In genomic region chr7:66185370-66185769, GRCm38 (mm10) we compare ENCODE assay signal across 25 mouse cellular contexts.
A peak's percentile ranks its signal among the peaks of the same experiment; 100 is the strongest.
DNase-seq lines count a peak whose midpoint lies in the region; ATAC-seq and TF ChIP-seq lines count a peak whose summit lies in the region.
"Had no signal": no experiment of that assay in that cellular context is flagged by ENCODE, and none has a peak within 500 bp of the region (broad histone marks: within the 10 kb centered on the region; RNA-seq: fewer than 3 reads in every experiment).

No protein-coding gene starts in this region.

- no peak for TF ChIP-seq POLR2A in spleen, adult 2 months (IDR thresholded peaks at IDR 0.05; ENCODE audit: low read depth, low read length)

- no peak overlapping the region for H3K27ac ChIP-seq in forebrain, embryonic 11.5 days (ENCODE audit: low read depth, low read length)
- no peak overlapping the region for H3K27ac ChIP-seq in forebrain, embryonic 13.5 days
- no peak overlapping the region for H3K27ac ChIP-seq in spleen, adult 2 months (ENCODE audit: insufficient read depth, low read length)
- H3K27ac ChIP-seq in midbrain, embryonic 16.5 days (ENCODE audit: low read length): no peak overlapping the region
- H3K27ac ChIP-seq: embryonic facial prominence, embryonic 10.5 days; hindbrain, embryonic 15.5 days; layer of hippocampus, adult 2 months; limb, embryonic 13.5 days; midbrain, embryonic 15.5 days; stomach, postnatal 0 days had no signal

- H3K4me2 ChIP-seq in forebrain, embryonic 11.5 days (ENCODE audit: low read depth, low read length, severe bottlenecking): no peak overlapping the region
- no peak overlapping the region for H3K4me2 ChIP-seq in forebrain, embryonic 13.5 days
- H3K4me2 ChIP-seq in midbrain, embryonic 16.5 days (ENCODE audit: low read length): no peak overlapping the region
- H3K4me2 ChIP-seq: heart, embryonic 11.5 days; hindbrain, embryonic 15.5 days; limb, embryonic 13.5 days; liver, embryonic 13.5 days; midbrain, embryonic 15.5 days had no signal

- H3K9me3 ChIP-seq in forebrain, embryonic 11.5 days (ENCODE audit: control insufficient read depth, low read length): no peaks in the 10 kb centered on the region
- no peaks in the 10 kb centered on the region for H3K9me3 ChIP-seq in forebrain, embryonic 13.5 days (replicated peaks)
- H3K9me3 ChIP-seq in midbrain, embryonic 16.5 days (replicated peaks; ENCODE audit: control insufficient read depth, low read length, poor library complexity, severe bottlenecking): no peaks in the 10 kb centered on the region
- H3K9me3 ChIP-seq: hindbrain, embryonic 15.5 days; limb, embryonic 13.5 days; liver, embryonic 13.5 days; midbrain, embryonic 15.5 days had no signal

- no peak for TF ChIP-seq CTCF in spleen, adult 2 months (IDR thresholded peaks at IDR 0.05; ENCODE audit: extremely low read depth, insufficient read depth, insufficient read length, insufficient replicate concordance)

- DNase-seq in forebrain, embryonic 11.5 days (ENCODE audit: low spot score): peak; percentile 24
- DNase-seq in spleen, adult 2 months (ENCODE audit: low read depth in 1 of 2, low spot score in 2 of 2): peak; percentile 70 to 78
- no peak for DNase-seq in spleen, adult 12 weeks (ENCODE audit: low spot score)
- no peak for DNase-seq in left cerebral cortex, adult 9 months (ENCODE audit: low spot score in 2 of 2)
- DNase-seq: adrenal gland, postnatal 25 days; cerebellum, adult 9-11 months; gastrocnemius, postnatal 36 days; kidney, adult 9 months; kidney, postnatal 14 days; liver, embryonic 13.5 days; lung, adult 2 months; lung, postnatal 36 days; thymus, adult 2 months had no signal

- H3K4me3 ChIP-seq in forebrain, embryonic 11.5 days (ENCODE audit: low read depth, low read length): no peak overlapping the region
- no peak overlapping the region for H3K4me3 ChIP-seq in forebrain, embryonic 13.5 days
- no peak overlapping the region for H3K4me3 ChIP-seq in spleen, adult 2 months (ENCODE audit: extremely low read depth, insufficient read depth, insufficient read length)
- no peak overlapping the region for H3K4me3 ChIP-seq in midbrain, embryonic 16.5 days (ENCODE audit: low read depth, low read length)
- H3K4me3 ChIP-seq: embryonic facial prominence, embryonic 10.5 days; hindbrain, embryonic 15.5 days; layer of hippocampus, adult 2 months; limb, embryonic 13.5 days; liver, embryonic 13.5 days; midbrain, embryonic 15.5 days had no signal

- H3K9ac ChIP-seq in forebrain, embryonic 11.5 days (ENCODE audit: low read length): no peak overlapping the region
- H3K9ac ChIP-seq in forebrain, embryonic 13.5 days: no peak overlapping the region
- no peak overlapping the region for H3K9ac ChIP-seq in midbrain, embryonic 16.5 days (ENCODE audit: low read depth, low read length)
- H3K9ac ChIP-seq: hindbrain, embryonic 15.5 days; limb, embryonic 13.5 days; liver, embryonic 13.5 days; midbrain, embryonic 15.5 days had no signal

- ATAC-seq in forebrain, embryonic 11.5 days (replicated peaks; ENCODE audit: low FRiP score): no peak
- ATAC-seq in forebrain, embryonic 13.5 days: no peak
- peak; percentile 73 for ATAC-seq in activated CD4-positive, CD25-positive, alpha-beta regulatory T cell, adult 4 months
- peak; percentile 83 for ATAC-seq in neutrophil, adult 5-6 weeks (ENCODE audit: extremely low read depth, insufficient number of reproducible peaks, low FRiP score, poor library complexity, severe bottlenecking)
- no peak for ATAC-seq in midbrain, embryonic 16.5 days
- ATAC-seq: intestine, embryonic 16.5 days; midbrain, embryonic 15.5 days had no signal

- H3K36me3 ChIP-seq in forebrain, embryonic 11.5 days (ENCODE audit: control insufficient read depth, insufficient read depth, low read length): no peaks in the 10 kb centered on the region
- no peaks in the 10 kb centered on the region for H3K36me3 ChIP-seq in forebrain, embryonic 13.5 days (ENCODE audit: poor library complexity, severe bottlenecking)
- no peaks in the 10 kb centered on the region for H3K36me3 ChIP-seq in spleen, adult 2 months (ENCODE audit: control insufficient read depth, insufficient read depth, low read length)
- H3K36me3 ChIP-seq in midbrain, embryonic 16.5 days (ENCODE audit: control insufficient read depth, insufficient read depth, low read length): no peaks in the 10 kb centered on the region
- H3K36me3 ChIP-seq: embryonic facial prominence, embryonic 10.5 days; hindbrain, embryonic 15.5 days; limb, embryonic 13.5 days; liver, embryonic 13.5 days; midbrain, embryonic 15.5 days had no signal

- H3K27me3 ChIP-seq in forebrain, embryonic 11.5 days (ENCODE audit: control insufficient read depth, insufficient read depth, low read length): no peaks in the 10 kb centered on the region
- no peaks in the 10 kb centered on the region for H3K27me3 ChIP-seq in forebrain, embryonic 13.5 days
- H3K27me3 ChIP-seq in spleen, adult 2 months (ENCODE audit: control insufficient read depth, insufficient read depth, low read length): no peaks in the 10 kb centered on the region
- H3K27me3 ChIP-seq in midbrain, embryonic 16.5 days (ENCODE audit: control insufficient read depth, insufficient read depth, low read depth, low read length): no peaks in the 10 kb centered on the region
- H3K27me3 ChIP-seq: hindbrain, embryonic 15.5 days; limb, embryonic 13.5 days; liver, embryonic 13.5 days; midbrain, embryonic 15.5 days had no signal

- H3K4me1 ChIP-seq in forebrain, embryonic 11.5 days (replicated peaks; ENCODE audit: control insufficient read depth, insufficient read depth, low read length): no peaks in the 10 kb centered on the region
- H3K4me1 ChIP-seq in forebrain, embryonic 13.5 days: no peaks in the 10 kb centered on the region
- H3K4me1 ChIP-seq in spleen, adult 2 months (ENCODE audit: control insufficient read depth, insufficient read depth, insufficient read length): peaks cover 11% of the 10 kb centered on the region; the same call in 1 of the 2 replicates
- no peaks in the 10 kb centered on the region for H3K4me1 ChIP-seq in midbrain, embryonic 16.5 days (ENCODE audit: control insufficient read depth, insufficient read depth, low read length)
- H3K4me1 ChIP-seq: embryonic facial prominence, embryonic 10.5 days; hindbrain, embryonic 15.5 days; midbrain, embryonic 15.5 days had no signal

- WGBS in forebrain, embryonic 11.5 days: 93% methylated on average over 5 of the region's 5 CpGs
- WGBS in forebrain, embryonic 13.5 days: 85% methylated on average over 5 of the region's 5 CpGs
- WGBS in spleen, adult 2 months: 40% methylated on average over 5 of the region's 5 CpGs
- WGBS in midbrain, embryonic 16.5 days: 93% methylated on average over 5 of the region's 5 CpGs

Comparison
In these comparisons a context has a peak if more than half of its experiments do, and no peak if none do; other contexts are left out.
1. DNase-seq: peak in forebrain, embryonic 11.5 days (single experiment) and spleen, adult 2 months (2 of 2); none in spleen, adult 12 weeks (single experiment) and left cerebral cortex, adult 9 months (0 of 2).
2. ATAC-seq: peak in activated CD4-positive, CD25-positive, alpha-beta regulatory T cell, adult 4 months (single experiment) and neutrophil, adult 5-6 weeks (single experiment); none in forebrain, embryonic 11.5 days (single experiment), forebrain, embryonic 13.5 days (single experiment) and midbrain, embryonic 16.5 days (single experiment).